Mouse (Mus musculus) 3T3-L1 (cell line): ENCODE data around the gene Xpo6.

Source experiments
- DNase-seq: peaks from one replicate; pipeline ENCODE4 v3.0.0-alpha.2; 2015; ENCODE audit warnings: low read depth, low spot score

Xpo6 gene

DNA sequence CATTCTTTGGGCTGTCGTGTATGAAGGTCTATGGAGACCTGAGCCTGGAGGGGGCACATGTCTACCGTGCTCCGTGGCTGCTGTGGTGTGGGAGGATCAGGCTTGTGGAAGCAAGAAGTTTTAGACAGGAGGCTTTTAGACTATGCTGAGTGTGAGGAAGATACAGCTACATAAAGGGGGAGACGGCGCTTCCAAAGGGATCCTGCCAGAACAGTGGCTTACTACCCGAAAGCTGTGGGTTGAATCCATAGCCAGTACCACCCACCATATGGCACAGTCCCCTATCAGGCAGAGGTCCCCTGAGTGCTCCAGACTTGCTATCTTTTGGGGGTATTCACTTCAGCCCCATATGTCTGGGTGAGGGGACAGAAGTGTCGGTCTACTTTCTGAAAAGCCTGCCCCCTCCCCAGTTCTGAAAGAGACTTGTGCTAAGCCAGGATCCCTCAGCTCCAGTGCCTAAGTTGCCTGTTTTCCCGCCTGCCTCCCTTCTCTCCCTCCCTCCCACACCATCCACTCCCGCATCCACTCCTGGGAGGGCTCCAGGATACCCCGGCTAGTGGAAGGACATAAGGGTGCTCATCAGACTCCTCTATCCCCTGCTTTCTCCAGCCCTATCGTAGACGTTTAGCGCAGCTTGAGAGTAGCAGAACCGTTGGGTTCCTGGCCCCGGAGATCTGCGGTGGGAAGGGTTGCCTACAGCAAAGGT lies 119.2 kb downstream of the Xpo6 start:
- no peak for DNase-seq

DNA sequence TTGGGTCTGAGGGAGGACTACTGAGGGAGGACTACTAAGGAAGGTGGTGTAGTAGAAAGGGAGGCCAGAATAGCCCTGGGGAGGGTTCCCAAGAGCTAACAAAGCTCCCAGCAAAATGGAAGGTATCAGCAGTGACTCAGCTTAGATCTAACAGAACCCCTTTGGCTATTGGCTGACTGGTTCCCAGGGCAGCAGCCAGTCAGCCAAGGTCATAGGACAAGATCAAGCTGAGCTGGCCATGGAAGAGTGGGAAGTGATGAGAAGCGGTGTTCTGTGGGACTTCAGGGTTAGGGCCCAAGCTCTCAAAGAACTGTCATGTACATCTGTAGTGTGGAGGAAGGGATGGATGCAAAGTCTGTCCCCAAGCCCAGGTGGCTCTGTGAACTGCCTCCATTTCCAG lies 123.4 kb downstream of the Xpo6 start:
- no peak for DNase-seq

- no peak for DNase-seq
Measured at GRCm38 (mm10) chr7:126075058-126075457, 125.2 kb downstream of the Xpo6 start.

GRCm38 (mm10) chr7:126070321-126070720 lies 130.0 kb downstream of the Xpo6 start:
- DNase-seq: no peak

GRCm38 (mm10) chr7:126066777-126067176 lies 133.5 kb downstream of the Xpo6 start:
- no peak for DNase-seq

GRCm38 (mm10) chr7:126065243-126065876 lies 134.9 kb downstream of the Xpo6 start:
- no peak for DNase-seq

DNA sequence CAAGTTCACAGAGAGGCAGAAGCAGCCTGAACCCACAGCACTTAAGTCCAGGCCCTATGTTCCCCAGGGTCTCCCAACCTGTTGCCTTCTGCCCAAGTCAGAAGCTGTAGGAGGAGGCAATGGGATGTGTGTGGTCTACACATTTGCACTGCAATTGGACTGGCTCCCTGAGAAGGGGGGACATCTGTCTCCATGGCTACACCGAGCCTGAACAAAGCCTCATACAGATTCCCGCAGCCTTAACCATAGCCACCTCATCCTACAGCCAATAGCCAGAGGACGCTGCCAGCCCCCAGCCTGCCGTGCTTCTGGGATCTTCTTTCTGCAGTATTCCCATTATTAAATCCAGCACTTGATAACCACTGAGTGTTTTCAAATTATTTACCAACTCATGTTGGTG lies 138.1 kb downstream of the Xpo6 start:
- no peak for DNase-seq

- DNase-seq: no peak
Measured at GRCm38 (mm10) chr7:126058918-126059317, 141.4 kb downstream of the Xpo6 start.

DNA sequence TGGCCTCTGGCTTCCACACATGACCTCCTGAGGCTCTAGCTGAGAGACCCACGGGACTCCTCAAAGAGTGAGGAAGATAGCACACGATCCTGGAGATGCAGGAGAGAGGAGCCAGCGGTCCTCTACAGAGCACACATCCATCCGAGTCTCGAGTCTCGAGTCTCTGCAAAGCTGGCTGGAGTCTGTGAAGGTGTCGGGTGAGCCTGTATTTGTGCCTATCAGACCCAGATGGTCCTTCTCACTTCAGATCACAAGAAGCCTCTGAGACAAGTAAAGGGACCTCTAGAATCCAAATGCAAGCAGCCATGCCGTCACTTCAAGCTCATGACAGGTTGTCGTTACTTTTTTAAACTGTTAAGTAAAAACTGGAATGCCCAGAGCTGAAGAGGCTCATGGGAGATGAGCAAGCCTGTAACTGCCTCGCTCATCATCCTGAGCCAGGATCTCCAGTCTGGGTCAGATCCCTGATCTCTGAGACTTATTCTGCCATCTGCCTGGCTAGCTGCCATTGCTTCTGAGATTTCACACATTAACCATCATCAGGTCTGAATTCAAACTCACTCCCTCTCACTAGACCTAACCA lies 142.9 kb downstream of the Xpo6 start:
- DNase-seq: no peak

- DNase-seq: no peak
Measured at GRCm38 (mm10) chr7:126054574-126054973, 145.7 kb downstream of the Xpo6 start.

DNA sequence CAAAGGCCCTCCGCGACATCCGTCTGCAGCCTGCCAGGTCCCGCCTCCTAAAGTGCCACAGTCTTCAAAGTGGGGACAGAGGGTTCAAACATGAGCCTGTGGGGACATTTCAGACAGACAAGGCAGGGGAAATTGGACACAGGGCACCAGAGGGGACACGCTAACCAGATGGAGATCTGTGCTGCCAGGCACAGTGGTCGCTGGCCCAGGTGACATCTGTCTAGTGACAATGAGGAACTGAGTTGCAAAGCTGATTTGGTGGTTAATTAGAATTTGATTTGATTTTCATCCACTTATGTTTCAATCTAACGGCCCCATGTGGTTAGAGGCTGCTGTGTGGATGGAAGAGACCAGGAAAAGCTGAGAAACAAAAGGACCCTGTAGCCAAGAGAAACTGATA lies 146.7 kb downstream of the Xpo6 start:
- no peak for DNase-seq

DNA sequence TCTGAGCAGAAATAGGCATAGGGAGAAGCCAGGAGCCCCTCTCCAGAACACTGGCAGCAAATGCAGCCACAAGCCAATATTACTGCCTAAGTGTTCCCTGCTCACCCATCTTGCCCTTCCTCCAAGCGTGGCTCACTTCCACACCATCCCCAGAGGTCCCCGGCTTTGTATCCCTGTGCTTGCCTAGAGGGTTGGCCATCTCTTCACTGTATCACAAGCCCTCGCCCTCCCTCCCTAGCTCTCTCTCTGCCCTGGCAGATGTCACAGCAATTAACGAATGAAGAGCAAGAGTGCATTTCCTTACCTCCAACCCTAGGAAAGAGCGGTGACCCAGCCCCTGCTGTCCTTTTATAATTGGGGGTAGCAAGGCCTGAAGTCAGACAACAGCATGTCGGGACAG lies 148.4 kb downstream of the Xpo6 start:
- no peak for DNase-seq
